Mouse (Mus musculus) liver, postnatal 0 days (tissue): ENCODE measurements around the gene Tap2. TPM values are rescaled to one million over a fixed set of nuclear protein-coding genes. Genes with fewer than 3 reads are reported as not detected.
A peak's percentile ranks its signal among the peaks of the same experiment; 100 is the strongest.

Experiments
- ATAC-seq: fragments of 200-750 bp; cut with Nextera tagmentation; 2 replicates; pipeline ENCODE4 v1.8.0; 2017; ENCODE audit warnings: mild to moderate bottlenecking, moderate library complexity
- DNase-seq: peaks from one replicate; pipeline ENCODE4 v3.0.0-alpha.2; 2016
- H3K27ac ChIP-seq: fragments of 300-500 bp; sonication (generic); 2 replicates; pipeline ENCODE4 v1.5.1; 2014; ENCODE audit warnings: antibody characterized with exemption, moderate library complexity, mild to moderate bottlenecking, low read depth
- H3K27me3 ChIP-seq: fragments of 300-500 bp; sonication (generic); 2 replicates; pipeline ENCODE4 v1.6.1; 2014; ENCODE audit warnings: low read length, control low read depth, mixed read lengths; ENCODE audit not compliant: insufficient read depth
- H3K36me3 ChIP-seq: fragments of 300-500 bp; sonication (generic); replicated peaks from 2 replicates; pipeline ENCODE4 v1.6.1; 2014; ENCODE audit warnings: mild to moderate bottlenecking, control low read depth, low read length, moderate library complexity, mixed read lengths; ENCODE audit not compliant: insufficient read depth
- H3K4me1 ChIP-seq: fragments of 300-500 bp; sonication (generic); 2 replicates; pipeline ENCODE4 v1.6.1; 2014; ENCODE audit warnings: antibody characterized with exemption, mild to moderate bottlenecking, control low read depth; ENCODE audit not compliant: insufficient read depth
- H3K4me2 ChIP-seq: fragments of 300-500 bp; sonication (generic); 2 replicates; pipeline ENCODE4 v1.6.1; 2014; ENCODE audit warnings: low read depth, mild to moderate bottlenecking, low read length, moderate library complexity, mixed read lengths
- H3K4me3 ChIP-seq: fragments of 300-500 bp; sonication (generic); 2 replicates; pipeline ENCODE4 v1.5.1; 2014; ENCODE audit warnings: low read depth, low read length
- H3K9ac ChIP-seq: fragments of 300-500 bp; sonication (generic); replicated peaks from 2 replicates; pipeline ENCODE4 v1.6.1; 2014; ENCODE audit warnings: mild to moderate bottlenecking, moderate library complexity
- H3K9me3 ChIP-seq: fragments of 300-500 bp; sonication (generic); 2 replicates; pipeline ENCODE4 v1.6.1; 2016; ENCODE audit warnings: mild to moderate bottlenecking, control low read depth, low read length, mixed read lengths
- CTCF ChIP-seq: sonication (generic); IDR thresholded peaks from 2 replicates; pipeline ENCODE4 v1.5.1; 2016; ENCODE audit warnings: antibody characterized with exemption, low read depth
- EP300 ChIP-seq: IDR thresholded peaks from 2 replicates; pipeline ENCODE4 v1.6.1; 2016; ENCODE audit warnings: antibody characterized with exemption, low read depth, mild to moderate bottlenecking
- WGBS: fragments of 180-500 bp; shearing (Covaris S2); extraction: QIAGEN DNeasy Blood & Tissue Kit; methylation state at CpG from one replicate; pipeline ENCODE4 v1.1.7; 2014; ENCODE audit not compliant: insufficient replicate concordance; 5-methylcytosine and 5-hydroxymethylcytosine counted together
- polyA plus RNA-seq: library from polyadenylated mRNA; unstranded; fragments of >200 nt; fragmentation: Nextera tagmentation; extraction: Ambion mirVana; gene quantifications from 2 replicates; pipeline ENCODE4 v1.2.1, GENCODE M21; 2015

Tap2 gene
- polyA plus RNA-seq, 1 experiment from 2014 or later = 10.5 TPM

DNA sequence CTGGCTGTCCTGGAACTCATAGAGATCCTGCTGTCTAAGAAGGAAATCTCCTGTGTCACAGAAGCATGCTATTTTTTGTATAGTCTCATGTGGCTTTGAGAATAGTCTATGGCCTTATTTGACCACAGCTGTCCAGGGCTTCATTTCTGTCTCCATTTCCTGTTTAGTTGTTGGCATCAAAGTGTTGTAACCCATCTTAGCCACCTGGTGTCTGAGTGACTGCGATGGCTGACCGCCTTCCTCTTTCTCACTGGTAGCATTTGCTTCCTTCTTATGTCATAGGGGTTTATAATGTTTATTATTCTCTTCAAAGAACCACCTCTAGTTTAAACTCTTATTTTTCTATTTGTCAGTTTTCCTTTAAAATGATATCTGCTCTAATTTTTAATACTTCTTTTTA, 45.4 kb downstream of the Tap2 start:
- WGBS = 32% methylated on average over 2 of the region's 2 CpGs

DNA sequence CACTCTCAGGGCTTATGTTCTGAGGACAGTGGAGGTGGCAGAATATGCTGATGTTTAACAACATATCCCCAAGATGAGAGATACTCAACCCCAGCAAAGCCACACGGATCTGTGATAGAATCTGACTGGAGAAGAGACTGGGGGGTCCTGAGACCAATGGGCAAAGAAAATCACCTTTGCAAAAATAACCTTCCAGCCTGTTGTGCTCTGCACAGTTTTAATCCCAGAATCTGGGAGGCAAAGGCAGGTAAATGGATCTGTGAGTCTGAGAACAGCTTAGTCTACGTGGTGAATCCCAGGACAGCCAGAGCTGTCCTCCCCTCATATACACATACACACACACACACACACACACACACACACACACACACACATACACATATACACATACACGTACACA, 46.0 kb downstream of the Tap2 start:
- DNase-seq (no peak), ATAC-seq (no peak)
- Histone ChIP-seq H3K36me3 (no peaks in the 10 kb centered on the region), H3K4me1 (no peaks in the 10 kb centered on the region), H3K27me3 (no peaks in the 10 kb centered on the region), H3K4me3 (no peak overlapping the region), H3K9me3 (no peaks in the 10 kb centered on the region), H3K27ac (no peak overlapping the region), H3K9ac (no peak overlapping the region), H3K4me2 (no peak overlapping the region)
- WGBS = 33% methylated on average over 3 of the region's 3 CpGs
- TF ChIP-seq EP300 (no peak), CTCF (no peak)

More for the DNA sequence above, 45.4 kb downstream of the Tap2 start:
- DNase-seq = peak; percentile 18
- H3K4me1 ChIP-seq = no peaks in the 10 kb centered on the region
- no peak for TF ChIP-seq EP300
- peak; percentile 39 for TF ChIP-seq CTCF
- no peak overlapping the region for H3K4me2 ChIP-seq
- H3K36me3 ChIP-seq = no peaks in the 10 kb centered on the region
- ATAC-seq = no peak
- no peaks in the 10 kb centered on the region for H3K9me3 ChIP-seq
- H3K27me3 ChIP-seq = no peaks in the 10 kb centered on the region
- no peak overlapping the region for H3K27ac ChIP-seq
- no peak overlapping the region for H3K9ac ChIP-seq
- no peak overlapping the region for H3K4me3 ChIP-seq

DNA sequence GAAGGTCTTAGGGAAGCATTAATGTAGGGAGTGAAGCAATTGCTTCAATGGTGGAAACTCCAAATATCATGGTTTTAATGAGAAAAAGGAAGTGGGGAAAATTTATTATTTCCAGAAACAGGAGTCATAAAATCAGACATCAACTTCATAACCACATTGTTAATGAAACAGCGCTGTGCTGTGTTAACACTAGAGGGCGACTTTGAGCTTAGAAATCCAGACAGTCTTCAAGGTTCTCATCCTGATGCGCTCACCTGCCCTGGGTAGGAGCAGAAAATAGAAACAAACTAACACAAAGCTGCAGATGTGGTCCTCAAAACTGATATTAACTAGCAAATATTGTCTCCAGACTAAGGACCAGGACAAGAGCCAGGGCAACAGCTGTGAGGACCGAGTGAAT, 46.6 kb downstream of the Tap2 start:
- DNase-seq = peak; percentile 37
- H3K27ac ChIP-seq = no peak overlapping the region
- no peak overlapping the region for H3K4me2 ChIP-seq
- H3K9me3 ChIP-seq = no peaks in the 10 kb centered on the region
- H3K9ac ChIP-seq = no peak overlapping the region
- no peaks in the 10 kb centered on the region for H3K27me3 ChIP-seq
- 19% methylated on average over 4 of the region's 4 CpGs for WGBS
- H3K4me1 ChIP-seq = no peaks in the 10 kb centered on the region
- ATAC-seq = no peak
- H3K4me3 ChIP-seq = no peak overlapping the region
- TF ChIP-seq EP300 (no peak), CTCF (peak; percentile 84)
- H3K36me3 ChIP-seq = no peaks in the 10 kb centered on the region

DNA sequence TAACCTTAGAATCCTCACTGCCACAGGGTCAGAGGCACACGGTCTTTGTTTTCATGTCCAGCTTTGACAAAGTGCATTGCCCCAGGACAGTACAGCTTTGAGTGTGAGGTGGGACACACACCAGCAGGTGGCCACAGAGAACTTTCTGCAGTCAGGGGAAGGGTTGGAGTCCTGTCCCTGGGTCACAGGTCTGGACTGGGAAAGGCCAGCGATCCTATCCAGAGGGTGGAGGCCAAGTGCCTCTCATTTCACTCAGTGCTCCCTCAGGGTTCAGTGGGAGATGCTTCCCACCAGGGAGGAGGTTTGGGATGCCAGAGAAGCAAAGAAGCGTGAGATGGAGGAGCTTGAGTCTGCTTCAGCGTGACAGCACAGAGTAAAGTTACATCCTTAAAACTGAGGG, 48.3 kb downstream of the Tap2 start:
- no peak overlapping the region for H3K27ac ChIP-seq
- TF ChIP-seq CTCF (peak; percentile 36; the same call in 1 of the 2 replicates), EP300 (no peak)
- WGBS = 80% methylated on average over 4 of the region's 4 CpGs
- no peaks in the 10 kb centered on the region for H3K36me3 ChIP-seq
- H3K4me2 ChIP-seq = no peak overlapping the region
- H3K9ac ChIP-seq = no peak overlapping the region
- ATAC-seq (no peak), DNase-seq (no peak)
- H3K27me3 ChIP-seq = no peaks in the 10 kb centered on the region
- H3K9me3 ChIP-seq = no peaks in the 10 kb centered on the region
- no peaks in the 10 kb centered on the region for H3K4me1 ChIP-seq
- no peak overlapping the region for H3K4me3 ChIP-seq

DNA sequence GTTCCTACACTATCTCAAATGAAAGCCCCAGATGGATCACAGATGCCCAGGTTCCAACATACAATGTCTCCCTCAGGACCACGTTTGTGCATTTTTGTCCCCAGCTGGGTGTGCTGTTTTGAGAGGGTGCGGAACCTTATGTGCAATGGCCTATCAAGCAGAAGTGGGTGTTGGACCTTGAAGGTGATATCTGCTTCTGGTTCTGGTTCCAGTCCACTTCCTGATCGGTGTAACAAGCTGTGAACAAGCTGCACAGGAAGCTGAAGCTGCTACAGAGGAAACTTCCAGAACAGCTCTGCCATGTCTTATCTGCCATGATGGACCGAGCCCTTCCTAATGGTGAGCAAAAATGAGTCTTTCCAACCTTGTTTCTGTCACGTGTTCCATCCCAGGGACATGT, 53.2 kb downstream of the Tap2 start:
- Histone ChIP-seq H3K4me1 (no peaks in the 10 kb centered on the region), H3K27me3 (peaks cover 15% of the 10 kb centered on the region), H3K36me3 (no peaks in the 10 kb centered on the region), H3K4me2 (no peak overlapping the region), H3K9me3 (no peaks in the 10 kb centered on the region), H3K9ac (no peak overlapping the region), H3K27ac (no peak overlapping the region), H3K4me3 (no peak overlapping the region)
- ATAC-seq (no peak), DNase-seq (no peak)
- TF ChIP-seq EP300 (no peak), CTCF (no peak)
- WGBS = 72% methylated on average over 5 of the region's 5 CpGs

DNA sequence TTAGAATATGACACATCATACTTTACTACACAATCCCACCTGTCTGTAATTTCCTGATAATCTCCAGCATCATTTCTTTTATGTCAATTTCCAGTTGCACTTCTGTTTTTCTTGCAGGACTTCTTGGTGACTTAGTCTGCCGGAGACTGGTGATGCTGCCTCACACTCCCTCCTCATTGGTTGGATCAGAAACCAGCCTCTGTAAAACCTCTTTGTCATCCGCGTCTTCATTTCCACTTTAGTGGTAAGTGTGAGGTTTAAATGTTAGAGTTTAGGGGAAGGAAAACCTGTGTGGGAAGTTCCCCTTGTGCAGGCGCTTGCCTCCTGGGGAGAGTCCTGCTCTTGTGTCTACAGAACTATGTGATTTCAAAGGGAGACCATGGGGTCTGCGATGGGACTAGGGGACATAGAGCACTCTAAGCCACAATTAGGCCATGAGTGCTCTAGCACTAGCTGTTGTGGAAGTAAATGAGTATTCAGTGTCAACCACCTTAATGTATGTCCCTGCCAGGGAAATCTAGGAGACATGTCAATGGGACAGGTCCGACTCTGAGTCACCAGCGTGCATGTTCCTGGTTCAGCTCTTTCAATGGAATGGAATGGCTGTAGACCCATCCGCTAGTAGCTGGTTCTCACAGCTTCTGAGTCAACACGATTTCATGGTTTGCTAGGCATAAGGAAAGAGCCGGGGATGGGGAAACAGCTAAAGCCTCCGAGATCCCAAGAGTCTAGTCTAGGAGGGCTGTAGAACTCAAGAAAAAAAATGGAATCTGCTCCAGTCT, 54.5 kb downstream of the Tap2 start, which contains the start of gene H2-Ab1:
Gene H2-Ab1, plus strand, starts transcription at position 96 of the 782 bp plus-strand sequence.
- DNase-seq (peak; percentile 85), ATAC-seq (0 out of 2 replicates have a peak, but pooled peaks have one; percentile 21)
- H3K9me3 ChIP-seq = no peaks in the 10 kb centered on the region
- H3K9ac ChIP-seq = no peak within 1 kb of the TSS
- no peak within 1 kb of the TSS for H3K4me2 ChIP-seq
- TF ChIP-seq CTCF (no peak), EP300 (no peak)
- peaks cover 22% of the 10 kb centered on the region for H3K27me3 ChIP-seq
- no peak within 1 kb of the TSS for H3K27ac ChIP-seq
- no peak within 1 kb of the TSS for H3K4me3 ChIP-seq
- H3K36me3 ChIP-seq = no peaks in the 10 kb centered on the region
- H3K4me1 ChIP-seq = no peaks in the 10 kb centered on the region
- WGBS = 55% methylated on average over 11 of the region's 11 CpGs
